Mouse (Mus musculus) bone marrow, adult 2 months (tissue): ENCODE results near the gene Itgad.

Experiments used
- CTCF ChIP-seq: fragments of 200-500 bp; IDR thresholded peaks from 2 replicates; pipeline ENCODE4 v1.5.1; 2011; ENCODE audit warnings: low read length, control low read depth; ENCODE audit not compliant: control insufficient read depth, insufficient read depth
- POLR2A ChIP-seq: fragments of 200-500 bp; IDR thresholded peaks from 2 replicates; pipeline ENCODE4 v1.6.1; 2011; ENCODE audit warnings: low read depth, mild to moderate bottlenecking, control low read depth, low read length, borderline replicate concordance; ENCODE audit not compliant: control insufficient read depth

GRCm38 (mm10) chr7:128206152-128206551 lies 52.0 kb downstream of the Itgad start, which contains the start of gene Cox6a2:
- no peak for TF ChIP-seq CTCF
- no peak for TF ChIP-seq POLR2A
